ENCODE assay signal across 25 mouse cellular contexts in genomic region chr3:51953927-51954326, GRCm38 (mm10).
DNase-seq lines count a peak whose midpoint lies in the region; ATAC-seq and TF ChIP-seq lines count a peak whose summit lies in the region.
"Had no signal": no experiment of that assay in that cellular context is flagged by ENCODE, and none has a peak within 500 bp of the region (broad histone marks: within the 10 kb centered on the region; RNA-seq: fewer than 3 reads in every experiment).

No protein-coding gene starts in this region.

- H3K9ac ChIP-seq in hindbrain, embryonic 12.5 days = no peak overlapping the region
- H3K9ac ChIP-seq in hindbrain, embryonic 15.5 days = no peak overlapping the region
- H3K9ac ChIP-seq in hindbrain, postnatal 0 days (replicated peaks; ENCODE audit: low read length) = no peak overlapping the region
- H3K9ac ChIP-seq in neural tube, embryonic 14.5 days (replicated peaks; ENCODE audit: low read depth, low read length) = no peak overlapping the region
- H3K9ac ChIP-seq: embryonic facial prominence, embryonic 13.5 days; forebrain, postnatal 0 days had no signal

- H3K27ac ChIP-seq in hindbrain, embryonic 12.5 days = peak overlapping the region; percentile 52; the same call in 1 of the 2 replicates
- no peak overlapping the region for H3K27ac ChIP-seq in hindbrain, embryonic 10.5 days
- H3K27ac ChIP-seq in hindbrain, embryonic 15.5 days (replicated peaks) = no peak overlapping the region
- H3K27ac ChIP-seq in hindbrain, postnatal 0 days = 0 out of 2 replicates have a peak overlapping the region, but pooled peaks have one; percentile 15
- H3K27ac ChIP-seq in neural tube, embryonic 14.5 days (ENCODE audit: low read depth, low read length) = no peak overlapping the region
- H3K27ac ChIP-seq: embryonic facial prominence, embryonic 10.5 days; embryonic facial prominence, embryonic 13.5 days; gastrocnemius, adult 2 months had no signal

- DNase-seq in hindbrain, embryonic 10.5 days (ENCODE audit: low spot score) = no peak
- DNase-seq in hindbrain, postnatal 0 days (ENCODE audit: low spot score) = no peak
- no peak for DNase-seq in frontal cortex, postnatal 25 days (ENCODE audit: low spot score in 2 of 2)
- DNase-seq in urinary bladder, postnatal 36 days (ENCODE audit: low spot score in 2 of 2) = no peak
- no peak for DNase-seq in frontal cortex, adult 2 months (ENCODE audit: extremely low spot score in 1 of 2, low spot score in 1 of 2)
- DNase-seq: adrenal gland, adult 2 months; adrenal gland, postnatal 14 days; cerebellum, adult 11 months; cerebellum, adult 8-10 months; cerebellum, postnatal 10 days; cerebellum, postnatal 36 days; embryo, embryonic 11 days; forebrain, postnatal 0 days; gastrocnemius, adult 2 months; gastrocnemius, postnatal 14 days; heart, postnatal 36 days had no signal

- no peak for TF ChIP-seq CTCF in hindbrain, postnatal 0 days (IDR thresholded peaks at IDR 0.05; ENCODE audit: low read depth)

- no peak overlapping the region for H3K4me3 ChIP-seq in hindbrain, embryonic 12.5 days
- H3K4me3 ChIP-seq in hindbrain, embryonic 10.5 days = no peak overlapping the region
- H3K4me3 ChIP-seq in hindbrain, embryonic 15.5 days = no peak overlapping the region
- no peak overlapping the region for H3K4me3 ChIP-seq in hindbrain, postnatal 0 days (ENCODE audit: low read length)
- no peak overlapping the region for H3K4me3 ChIP-seq in neural tube, embryonic 14.5 days (ENCODE audit: low read depth, low read length)
- H3K4me3 ChIP-seq: embryonic facial prominence, embryonic 10.5 days; embryonic facial prominence, embryonic 13.5 days; erythroblast, embryonic 14.5 days; gastrocnemius, adult 2 months had no signal

- H3K9me3 ChIP-seq in hindbrain, embryonic 12.5 days (replicated peaks) = no peaks in the 10 kb centered on the region
- no peaks in the 10 kb centered on the region for H3K9me3 ChIP-seq in hindbrain, embryonic 10.5 days
- H3K9me3 ChIP-seq in hindbrain, embryonic 15.5 days = no peaks in the 10 kb centered on the region
- H3K9me3 ChIP-seq in hindbrain, postnatal 0 days (ENCODE audit: low read length) = no peaks in the 10 kb centered on the region
- H3K9me3 ChIP-seq in neural tube, embryonic 14.5 days (ENCODE audit: control insufficient read depth, low read length) = no peaks in the 10 kb centered on the region
- H3K9me3 ChIP-seq: embryonic facial prominence, embryonic 10.5 days; embryonic facial prominence, embryonic 13.5 days had no signal

- peaks cover 13% of the 10 kb centered on the region for H3K4me1 ChIP-seq in hindbrain, embryonic 12.5 days
- peaks cover 20% of the 10 kb centered on the region for H3K4me1 ChIP-seq in hindbrain, embryonic 10.5 days (replicated peaks)
- peaks cover 20% of the 10 kb centered on the region for H3K4me1 ChIP-seq in hindbrain, embryonic 15.5 days (replicated peaks)
- H3K4me1 ChIP-seq in hindbrain, postnatal 0 days (ENCODE audit: insufficient read depth, low read length) = no peaks in the 10 kb centered on the region; the same call in 1 of the 2 replicates
- peaks cover 5% of the 10 kb centered on the region; the same call in 1 of the 2 replicates for H3K4me1 ChIP-seq in neural tube, embryonic 14.5 days (ENCODE audit: control insufficient read depth, insufficient read depth, low read length)

- no peak overlapping the region; the same call in 1 of the 2 replicates for H3K4me2 ChIP-seq in hindbrain, embryonic 12.5 days (replicated peaks)
- peak overlapping the region; percentile 11 for H3K4me2 ChIP-seq in hindbrain, embryonic 15.5 days
- no peak overlapping the region for H3K4me2 ChIP-seq in hindbrain, postnatal 0 days (ENCODE audit: low read depth, low read length)
- H3K4me2 ChIP-seq in neural tube, embryonic 14.5 days (ENCODE audit: low read depth, low read length) = no peak overlapping the region; the same call in 1 of the 2 replicates
- H3K4me2 ChIP-seq: embryonic facial prominence, embryonic 13.5 days had no signal

- H3K27me3 ChIP-seq in hindbrain, embryonic 12.5 days = no peaks in the 10 kb centered on the region
- H3K27me3 ChIP-seq in hindbrain, embryonic 10.5 days (ENCODE audit: insufficient read depth, poor library complexity, severe bottlenecking) = no peaks in the 10 kb centered on the region
- H3K27me3 ChIP-seq in hindbrain, embryonic 15.5 days = no peaks in the 10 kb centered on the region
- H3K27me3 ChIP-seq in hindbrain, postnatal 0 days (ENCODE audit: insufficient read depth, low read length) = no peaks in the 10 kb centered on the region
- H3K27me3 ChIP-seq in neural tube, embryonic 14.5 days (ENCODE audit: control insufficient read depth, insufficient read depth, low read length) = no peaks in the 10 kb centered on the region
- H3K27me3 ChIP-seq: embryonic facial prominence, embryonic 13.5 days had no signal

- WGBS in hindbrain, embryonic 12.5 days = 69% methylated on average over 11 of the region's 11 CpGs
- 85% methylated on average over 11 of the region's 11 CpGs for WGBS in hindbrain, embryonic 10.5 days
- 44% methylated on average over 11 of the region's 11 CpGs for WGBS in hindbrain, embryonic 15.5 days
- 69% methylated on average over 11 of the region's 11 CpGs for WGBS in hindbrain, postnatal 0 days
- 34% methylated on average over 11 of the region's 11 CpGs for WGBS in neural tube, embryonic 14.5 days

- ATAC-seq in hindbrain, embryonic 12.5 days (ENCODE audit: low FRiP score) = peak; percentile 44
- ATAC-seq in hindbrain, embryonic 15.5 days (ENCODE audit: low FRiP score, low read depth) = no peak
- no peak for ATAC-seq in hindbrain, postnatal 0 days
- peak; percentile 25; the same call in 1 of the 2 replicates for ATAC-seq in neural tube, embryonic 14.5 days (ENCODE audit: low read depth)
- ATAC-seq: CD4-positive, CD25-positive, alpha-beta regulatory T cell, adult 4 months; forebrain, embryonic 14.5 days; intestine, postnatal 0 days had no signal

- H3K36me3 ChIP-seq in hindbrain, embryonic 12.5 days = no peaks in the 10 kb centered on the region
- H3K36me3 ChIP-seq in hindbrain, embryonic 10.5 days = no peaks in the 10 kb centered on the region
- no peaks in the 10 kb centered on the region for H3K36me3 ChIP-seq in hindbrain, embryonic 15.5 days
- H3K36me3 ChIP-seq in hindbrain, postnatal 0 days (ENCODE audit: insufficient read depth, low read length) = no peaks in the 10 kb centered on the region
- no peaks in the 10 kb centered on the region for H3K36me3 ChIP-seq in neural tube, embryonic 14.5 days (ENCODE audit: control insufficient read depth, insufficient read depth, low read length)
- H3K36me3 ChIP-seq: embryonic facial prominence, embryonic 10.5 days; embryonic facial prominence, embryonic 13.5 days had no signal

Comparison
In these comparisons a context has a peak if more than half of its experiments do, and no peak if none do; other contexts are left out.
1. ATAC-seq: peak in hindbrain, embryonic 12.5 days (single experiment) and neural tube, embryonic 14.5 days (single experiment); none in hindbrain, embryonic 15.5 days (single experiment) and hindbrain, postnatal 0 days (single experiment).
2. H3K27ac ChIP-seq: peak in hindbrain, embryonic 12.5 days (single experiment) and hindbrain, postnatal 0 days (single experiment); none in hindbrain, embryonic 10.5 days (single experiment), hindbrain, embryonic 15.5 days (single experiment) and neural tube, embryonic 14.5 days (single experiment).